Mouse (Mus musculus) CH12.LX (cell line): ENCODE results near the gene Cnih3. TPM values are rescaled to one million over a fixed set of nuclear protein-coding genes. Genes with fewer than 3 reads are reported as not detected.

Source experiments
- DNase-seq: peaks from one replicate; pipeline ENCODE4 v3.0.0-alpha.2; 2013; ENCODE audit errors: extremely low read depth
- H3K27ac ChIP-seq: 2 replicates; pipeline ENCODE4 v1.5.1; 2012; ENCODE audit warnings: low read depth, mild to moderate bottlenecking, control low read depth, moderate library complexity; ENCODE audit not compliant: insufficient read depth
- H3K27me3 ChIP-seq: replicated peaks from 2 replicates; pipeline ENCODE3; 2012; ENCODE audit warnings: inconsistent platforms
- H3K36me3 ChIP-seq, 2 experiments: replicated peaks in 1 of 2; 2 replicates each; pipeline versions ENCODE3 to v1.6.1; 2012; ENCODE audit warnings: inconsistent platforms in 1 of 2, low read length in 1 of 2, mild to moderate bottlenecking in 1 of 2, mixed read lengths in 1 of 2, moderate library complexity in 1 of 2; ENCODE audit not compliant: control insufficient read depth in 1 of 2, insufficient read depth in 1 of 2
- H3K4me1 ChIP-seq, 2 experiments: 2 replicates each; pipeline ENCODE4 v1.6.1; 2012; ENCODE audit warnings: inconsistent platforms in 1 of 2, moderate library complexity in 1 of 2; ENCODE audit not compliant: insufficient read depth in 2 of 2, control insufficient read depth in 1 of 2
- H3K4me2 ChIP-seq: 2 replicates; pipeline ENCODE4 v1.6.1; 2012; ENCODE audit warnings: low read depth, mild to moderate bottlenecking, control low read depth; ENCODE audit not compliant: poor library complexity, insufficient read depth, severe bottlenecking
- H3K4me3 ChIP-seq, 3 experiments: fragments of 150-350 bp in 1 of 3; sonication (generic) in 1 of 3; replicated peaks in 1 of 3; 2 replicates each; pipeline versions ENCODE3 to v1.5.1; 2011 to 2012; ENCODE audit warnings: low read depth in 2 of 3, low read length in 2 of 3, mild to moderate bottlenecking in 2 of 3, moderate library complexity in 2 of 3, control low read depth in 1 of 3, improper control_type of control experiment in 1 of 3, inconsistent platforms in 1 of 3, mixed read lengths in 1 of 3; ENCODE audit not compliant: poor library complexity in 1 of 3
- H3K79me2 ChIP-seq: replicated peaks from 2 replicates; pipeline ENCODE4 v1.6.1; 2012; ENCODE audit warnings: mild to moderate bottlenecking, moderate library complexity; ENCODE audit not compliant: control insufficient read depth, poor library complexity, insufficient read depth, severe bottlenecking; ENCODE audit errors: extremely low read depth
- H3K9ac ChIP-seq: 2 replicates; pipeline ENCODE4 v1.6.1; 2012; ENCODE audit warnings: low read depth, mild to moderate bottlenecking, control low read depth, moderate library complexity; ENCODE audit not compliant: insufficient read depth
- H3K9me3 ChIP-seq: replicated peaks from 2 replicates; pipeline ENCODE3; 2012; ENCODE audit warnings: low read length, inconsistent platforms, mixed read lengths
- BHLHE40 ChIP-seq: IDR thresholded peaks from 2 replicates; pipeline ENCODE4 v1.6.1; 2011; ENCODE audit warnings: mild to moderate bottlenecking, low read depth, low read length, improper control_type of control experiment
- CHD2 ChIP-seq: IDR thresholded peaks from 2 replicates; pipeline ENCODE4 v1.6.1; 2011; ENCODE audit warnings: low read length, improper control_type of control experiment
- CTCF ChIP-seq, 2 experiments: IDR thresholded peaks in 1 of 2; conservative IDR thresholded peaks in 1 of 2; 2 replicates each; pipeline ENCODE4 v1.5.1; 2011 to 2012; ENCODE audit warnings: low read depth in 2 of 2, low read length in 2 of 2, improper control_type of control experiment in 1 of 2, inconsistent platforms in 1 of 2, mild to moderate bottlenecking in 1 of 2, moderate library complexity in 1 of 2
- EP300 ChIP-seq: IDR thresholded peaks from 2 replicates; pipeline ENCODE4 v1.6.1; 2011; ENCODE audit warnings: low read length, improper control_type of control experiment
- GABPA ChIP-seq: IDR thresholded peaks from 2 replicates; pipeline ENCODE4 v1.6.1; 2012; ENCODE audit warnings: low read depth, low read length, improper control_type of control experiment, inconsistent platforms; ENCODE audit not compliant: insufficient replicate concordance
- JUN ChIP-seq: IDR thresholded peaks from 2 replicates; pipeline ENCODE4 v1.6.1; 2011; ENCODE audit warnings: low read depth, mild to moderate bottlenecking, low read length, improper control_type of control experiment, moderate library complexity; ENCODE audit not compliant: insufficient read depth
- JUND ChIP-seq: conservative IDR thresholded peaks from 2 replicates; pipeline ENCODE4 v1.6.1; 2011; ENCODE audit warnings: low read depth, low read length, improper control_type of control experiment
- MAX ChIP-seq: IDR thresholded peaks from 2 replicates; pipeline ENCODE4 v1.6.1; 2011; ENCODE audit warnings: low read length, improper control_type of control experiment
- NELFE ChIP-seq: IDR thresholded peaks from 2 replicates; pipeline ENCODE4 v1.6.1; 2011; ENCODE audit warnings: low read depth, low read length, improper control_type of control experiment
- PAX5 ChIP-seq: IDR thresholded peaks from 2 replicates; pipeline ENCODE4 v1.6.1; 2012; ENCODE audit warnings: low read length, inconsistent platforms, mixed read lengths
- POLR2A ChIP-seq: IDR thresholded peaks from 2 replicates; pipeline ENCODE4 v1.6.1; 2011; ENCODE audit warnings: low read depth, mild to moderate bottlenecking, improper control_type of control experiment, low read length
- POLR2AphosphoS2 ChIP-seq: IDR thresholded peaks from 2 replicates; pipeline ENCODE4 v1.6.1; 2011; ENCODE audit warnings: low read depth, low read length, improper control_type of control experiment
- RAD21 ChIP-seq: IDR thresholded peaks from 2 replicates; pipeline ENCODE4 v1.6.1; 2011; ENCODE audit warnings: low read depth, mild to moderate bottlenecking, low read length, improper control_type of control experiment, moderate library complexity
- SIN3A ChIP-seq: IDR thresholded peaks from 2 replicates; pipeline ENCODE4 v1.6.1; 2012; ENCODE audit warnings: low read length, improper control_type of control experiment, inconsistent platforms
- SMC3 ChIP-seq: IDR thresholded peaks from 2 replicates; pipeline ENCODE4 v1.6.1; 2011; ENCODE audit warnings: low read depth, low read length, improper control_type of control experiment
- TCF12 ChIP-seq: IDR thresholded peaks from 2 replicates; pipeline ENCODE4 v1.6.1; 2014; ENCODE audit warnings: low read depth, mild to moderate bottlenecking, inconsistent platforms, low read length, improper control_type of control experiment
- UBTF ChIP-seq: IDR thresholded peaks from 2 replicates; pipeline ENCODE4 v1.6.1; 2012; ENCODE audit warnings: low read depth, mild to moderate bottlenecking, inconsistent platforms, low read length, improper control_type of control experiment, moderate library complexity
- USF1 ChIP-seq: IDR thresholded peaks from 2 replicates; pipeline ENCODE4 v1.6.1; 2014; ENCODE audit warnings: low read depth, mild to moderate bottlenecking, inconsistent platforms, low read length, improper control_type of control experiment
- USF2 ChIP-seq: conservative IDR thresholded peaks from 2 replicates; pipeline ENCODE4 v1.6.1; 2011; ENCODE audit warnings: low read depth, low read length, improper control_type of control experiment
- ZNF384 ChIP-seq: IDR thresholded peaks from 2 replicates; pipeline ENCODE4 v1.6.1; 2012; ENCODE audit warnings: low read depth, low read length, improper control_type of control experiment, inconsistent platforms
- dilution Hi-C: fragments of 300-500 bp; cut with MboI; formaldehyde crosslinking; loops from 2 replicates; pipeline ENCODE4 v1.14.3; 2020; ENCODE audit warnings: low sequenced_read_pairs; ENCODE audit not compliant: extremely low pct_unique_long_range_greater_than_20kb, extremely low pct_ligation_motif_present
- in situ Hi-C: fragments of 300-500 bp; cut with MboI; formaldehyde crosslinking; loops from 3 replicates; pipeline ENCODE4 v1.14.3; 2019; ENCODE audit warnings: low sequenced_read_pairs, low pct_ligation_motif_present, low pct_unique_long_range_greater_than_20kb, mixed read lengths
- polyA plus RNA-seq: library from polyadenylated mRNA; unstranded; fragments of >175 nt; gene quantifications from 2 replicates; pipeline ENCODE4 v1.2.1, GENCODE M21; 2012; ENCODE audit warnings: low read depth; ENCODE audit not compliant: insufficient read length
- total RNA-seq, 2 experiments: library from RNA; depleted of rRNA; stranded (reverse); fragments of 300-350 nt in 1 of 2; fragments of >200 nt in 1 of 2; gene quantifications; 2 replicates each; pipeline ENCODE4 v1.2.3; 2012 to 2014

Gene Cnih3
- total and polyA plus RNA-seq, 3 experiments: not detected

GRCm38 (mm10) chr1:181327636-181328420, 24.6 kb upstream of the Cnih3 start:
- H3K4me2 ChIP-seq: no peak overlapping the region
- peaks cover 0 to 10% of the 10 kb centered on the region in 2 experiments; a peak in 2 of 4 replicates for H3K4me1 ChIP-seq
- no peak overlapping the region for H3K27ac ChIP-seq
- no peak overlapping the region for H3K9ac ChIP-seq
- no peaks in the 10 kb centered on the region for H3K36me3 ChIP-seq
- dilution Hi-C loops (no loop called here), in situ Hi-C loops (no loop called here)
- no peak overlapping the region for H3K4me3 ChIP-seq
- no peak for DNase-seq
- H3K9me3 ChIP-seq: no peaks in the 10 kb centered on the region
- no peaks in the 10 kb centered on the region for H3K27me3 ChIP-seq
- no peaks in the 10 kb centered on the region for H3K79me2 ChIP-seq
- no peak for TF ChIP-seq PAX5
- TF ChIP-seq CHD2: no peak
- no peak for TF ChIP-seq CTCF (conservative IDR thresholded peaks at IDR 0.05 in 1 of 2, IDR thresholded peaks at IDR 0.05 in 1 of 2; ENCODE audit: low read depth in 2 of 2, low read length in 2 of 2)
- TF ChIP-seq BHLHE40: no peak
- no peak for TF ChIP-seq USF2
- TF ChIP-seq ZNF384: no peak
- no peak for TF ChIP-seq MAX
- TF ChIP-seq UBTF: no peak
- TF ChIP-seq RAD21: no peak
- TF ChIP-seq GABPA: no peak
- no peak for TF ChIP-seq JUND
- no peak for TF ChIP-seq NELFE
- no peak for TF ChIP-seq POLR2A
- TF ChIP-seq TCF12: no peak

- dilution Hi-C loops (no loop called here), in situ Hi-C loops (no loop called here)
- TF ChIP-seq SIN3A (no peak), EP300 (no peak), NELFE (no peak), CHD2 (no peak), POLR2AphosphoS2 (no peak), SMC3 (no peak), MAX (no peak), USF1 (no peak), JUN (no peak)
These were observed 23.3 kb upstream of the Cnih3 start for GRCm38 (mm10) chr1:181329110-181329509.

More at GRCm38 (mm10) chr1:181329110-181329509, 23.3 kb upstream of the Cnih3 start:
- no peak for DNase-seq
- Histone ChIP-seq H3K79me2 (no peaks in the 10 kb centered on the region), H3K27me3 (no peaks in the 10 kb centered on the region), H3K9me3 (peaks cover 6% of the 10 kb centered on the region), H3K4me2 (no peak overlapping the region), H3K4me3 (no peak overlapping the region), H3K4me1 (peaks cover 0 to 11% of the 10 kb centered on the region in 2 experiments; a peak in 2 of 4 replicates), H3K27ac (no peak overlapping the region), H3K9ac (no peak overlapping the region), H3K36me3 (no peaks in the 10 kb centered on the region)
